ENCODE assay signal across 9 mouse cellular contexts in the genomic region with DNA sequence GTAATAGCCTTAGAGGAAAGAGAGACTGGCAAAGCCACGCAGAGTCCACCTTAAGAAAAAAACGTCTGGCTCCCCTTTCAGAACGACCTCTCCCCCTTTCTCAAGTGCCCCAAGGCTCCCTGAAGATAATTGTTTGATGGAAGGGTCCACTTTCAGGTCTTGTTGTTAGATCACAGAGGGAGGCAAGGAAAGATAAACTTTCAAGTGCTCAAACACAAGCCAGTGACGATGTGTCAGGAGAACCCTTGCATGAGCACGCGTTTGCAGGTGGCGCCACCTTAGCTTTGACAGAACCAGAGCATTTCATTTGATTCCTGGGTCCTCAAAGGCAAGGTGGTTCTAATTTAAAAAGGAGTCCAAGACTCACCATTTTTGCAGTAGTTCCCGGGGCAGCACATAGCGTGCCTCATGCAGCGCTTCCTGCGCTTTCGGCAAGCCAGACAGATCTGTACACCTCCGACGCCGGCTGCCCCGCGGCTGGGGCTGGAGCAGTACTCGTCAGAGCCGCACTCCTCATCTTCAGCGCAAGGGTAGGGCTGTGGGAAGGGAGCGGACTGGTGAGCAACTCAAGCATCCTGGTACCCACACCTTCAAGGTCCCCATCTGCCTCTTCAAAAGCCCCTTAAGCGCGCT. TPM values are rescaled to one million over a fixed set of nuclear protein-coding genes. Genes with fewer than 3 reads are reported as not detected.
A peak's percentile ranks its signal among the peaks of the same experiment; 100 is the strongest.
DNase-seq lines count a peak whose midpoint lies in the region; ATAC-seq lines count a peak whose summit lies in the region.
"Had no signal": no experiment of that assay in that cellular context is flagged by ENCODE, and none has a peak within 500 bp of the region (broad histone marks: within the 10 kb centered on the region; RNA-seq: fewer than 3 reads in every experiment).

No protein-coding gene starts in this region.

- no peak overlapping the region for H3K27ac ChIP-seq in hindbrain, embryonic 15.5 days (replicated peaks)

- peak; percentile 14 to 21 for DNase-seq in cerebellum, postnatal 10 days
- no peak for DNase-seq in cerebellum, adult 9-10 months
- DNase-seq in ZHBTc4 (ENCODE audit: low read depth, low spot score), result peak; percentile 69
- peak; percentile 33 for DNase-seq in mesoderm, embryonic 11.5 days (ENCODE audit: low read depth, low spot score)
- no peak for DNase-seq in left cerebral cortex, adult 9 months (ENCODE audit: low spot score in 2 of 2)
- no peak for DNase-seq in cerebellum, adult 18-20 months
- DNase-seq in frontal cortex, postnatal 25 days (ENCODE audit: low spot score in 2 of 2), result no peak

- no peaks in the 10 kb centered on the region for H3K9me3 ChIP-seq in hindbrain, embryonic 15.5 days

- peaks cover 22% of the 10 kb centered on the region for H3K4me1 ChIP-seq in hindbrain, embryonic 15.5 days (replicated peaks)

- peak overlapping the region; percentile 33 for H3K4me3 ChIP-seq in hindbrain, embryonic 15.5 days

- no peaks in the 10 kb centered on the region for H3K36me3 ChIP-seq in hindbrain, embryonic 15.5 days

- H3K27me3 ChIP-seq in hindbrain, embryonic 15.5 days, result peaks cover 56% of the 10 kb centered on the region

- H3K9ac ChIP-seq in hindbrain, embryonic 15.5 days, result no peak overlapping the region

- H3K4me2 ChIP-seq in hindbrain, embryonic 15.5 days, result peak overlapping the region; percentile 61

- peak; percentile 44 for ATAC-seq in hindbrain, embryonic 15.5 days (ENCODE audit: low FRiP score, low read depth)

- under 1% methylated on average over 23 of the region's 23 CpGs for WGBS in hindbrain, embryonic 15.5 days

RNA-seq across cellular contexts. Expression of a gene that starts 0.9 kb away (rescaled TPM):
- polyA plus RNA-seq in hindbrain, embryonic 15.5 days (2015; fragmentation: Nextera tagmentation; extraction: Ambion mirVana), result 1.1 TPM in 2 replicates
- polyA plus RNA-seq: cortical plate, adult 2 months had no signal

Comparison
In these comparisons a context has a peak if more than half of its experiments do, and no peak if none do; other contexts are left out.
1. DNase-seq: peak in cerebellum, postnatal 10 days (2 of 2), ZHBTc4 (single experiment) and mesoderm, embryonic 11.5 days (single experiment); none in cerebellum, adult 9-10 months (single experiment), left cerebral cortex, adult 9 months (0 of 2), cerebellum, adult 18-20 months (0 of 2) and frontal cortex, postnatal 25 days (0 of 2).